Mouse (Mus musculus) kidney, adult 9 months (tissue): ENCODE data around the gene Wdr26.

Experiments
- DNase-seq: peaks from one replicate; pipeline ENCODE4 v3.0.0; 2022

Wdr26 gene

GRCm38 (mm10) chr1:181211920-181212633 is at the start of gene Wdr26:
Gene Wdr26, minus strand, starts transcription at chr1:181212001.
- DNase-seq, result peak; percentile 81

DNA sequence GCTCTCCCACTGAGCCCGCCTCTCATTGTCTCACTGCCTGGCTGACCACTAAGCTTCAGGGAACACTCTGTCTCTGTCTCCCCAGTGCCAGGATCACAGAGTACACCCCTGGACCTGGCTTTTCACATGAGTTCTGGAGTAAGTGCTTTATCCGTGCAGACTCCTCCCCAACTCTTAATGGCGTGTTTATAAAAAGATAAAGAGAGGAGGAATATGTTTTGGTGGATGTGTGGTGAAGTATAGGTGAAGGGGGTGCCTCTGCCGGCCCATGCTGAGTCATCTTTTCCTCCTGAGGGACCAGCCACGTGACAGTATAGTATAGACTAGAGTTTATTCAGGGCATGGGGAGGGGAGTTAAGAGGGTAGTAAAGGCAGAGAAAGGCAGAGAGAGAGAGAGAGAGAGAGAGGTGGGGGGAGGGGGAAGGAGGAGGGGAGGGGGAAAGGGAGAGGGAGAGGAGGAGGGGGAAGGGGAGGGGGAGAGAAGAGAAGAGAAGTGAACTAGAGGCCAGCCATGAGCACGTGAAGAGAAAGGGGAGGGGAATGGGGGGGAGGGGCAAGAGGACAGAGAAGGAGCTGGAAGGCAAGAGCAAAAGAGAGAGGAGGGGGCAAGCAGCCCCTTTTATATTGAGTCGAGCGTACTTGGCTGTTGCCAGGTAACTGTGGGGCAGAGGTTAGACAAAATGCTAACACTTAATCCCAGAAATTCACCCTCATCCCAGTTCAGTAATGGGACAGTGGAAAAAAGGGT is 49.3 kb upstream of the Wdr26 start:
- DNase-seq, result peak; percentile 30

- no peak for DNase-seq
Measured at GRCm38 (mm10) chr1:181260422-181260821, 48.6 kb upstream of the Wdr26 start.

- DNase-seq, result no peak
Measured at GRCm38 (mm10) chr1:181259626-181260410, 48.0 kb upstream of the Wdr26 start.

DNA sequence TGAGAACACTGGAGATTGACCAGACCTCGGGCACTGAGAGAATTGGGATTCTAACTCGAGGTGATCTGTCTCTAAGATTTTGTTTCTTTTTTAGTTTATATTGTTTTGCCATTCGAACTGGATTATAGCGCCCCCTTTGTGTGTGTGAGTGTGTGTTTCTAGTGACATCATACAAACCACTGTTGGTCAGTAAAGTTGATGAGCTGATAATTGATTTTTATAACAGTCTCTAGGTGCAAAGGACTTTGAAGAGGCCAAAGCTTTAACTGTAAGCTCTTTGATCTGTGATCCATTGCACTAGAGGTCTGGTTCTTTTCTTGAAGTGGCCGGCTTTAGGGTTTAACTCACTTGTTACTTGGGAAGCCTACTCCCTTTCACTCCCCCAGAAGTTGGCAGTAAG is 47.3 kb upstream of the Wdr26 start:
- DNase-seq, result peak; percentile 19

DNA sequence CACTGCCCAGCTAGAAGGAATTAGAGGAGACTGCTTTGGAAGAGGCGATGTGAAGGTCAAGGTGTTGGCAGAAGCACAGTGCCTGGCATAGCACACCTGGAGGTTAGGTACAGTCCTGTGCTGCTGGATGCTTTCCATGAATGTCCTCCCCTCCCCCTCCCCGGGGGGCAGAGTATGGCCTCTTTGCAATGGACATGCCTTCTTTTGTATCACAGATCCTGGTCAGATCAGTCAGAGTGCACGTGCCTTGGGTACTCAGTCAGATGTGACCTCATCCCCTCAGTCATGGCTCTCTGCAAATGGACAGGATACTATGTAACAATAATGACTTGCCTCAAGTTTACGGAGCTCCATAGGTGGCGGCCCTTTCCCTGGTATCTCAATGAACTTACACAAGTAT is 46.8 kb upstream of the Wdr26 start:
- DNase-seq, result peak; percentile 40

DNA sequence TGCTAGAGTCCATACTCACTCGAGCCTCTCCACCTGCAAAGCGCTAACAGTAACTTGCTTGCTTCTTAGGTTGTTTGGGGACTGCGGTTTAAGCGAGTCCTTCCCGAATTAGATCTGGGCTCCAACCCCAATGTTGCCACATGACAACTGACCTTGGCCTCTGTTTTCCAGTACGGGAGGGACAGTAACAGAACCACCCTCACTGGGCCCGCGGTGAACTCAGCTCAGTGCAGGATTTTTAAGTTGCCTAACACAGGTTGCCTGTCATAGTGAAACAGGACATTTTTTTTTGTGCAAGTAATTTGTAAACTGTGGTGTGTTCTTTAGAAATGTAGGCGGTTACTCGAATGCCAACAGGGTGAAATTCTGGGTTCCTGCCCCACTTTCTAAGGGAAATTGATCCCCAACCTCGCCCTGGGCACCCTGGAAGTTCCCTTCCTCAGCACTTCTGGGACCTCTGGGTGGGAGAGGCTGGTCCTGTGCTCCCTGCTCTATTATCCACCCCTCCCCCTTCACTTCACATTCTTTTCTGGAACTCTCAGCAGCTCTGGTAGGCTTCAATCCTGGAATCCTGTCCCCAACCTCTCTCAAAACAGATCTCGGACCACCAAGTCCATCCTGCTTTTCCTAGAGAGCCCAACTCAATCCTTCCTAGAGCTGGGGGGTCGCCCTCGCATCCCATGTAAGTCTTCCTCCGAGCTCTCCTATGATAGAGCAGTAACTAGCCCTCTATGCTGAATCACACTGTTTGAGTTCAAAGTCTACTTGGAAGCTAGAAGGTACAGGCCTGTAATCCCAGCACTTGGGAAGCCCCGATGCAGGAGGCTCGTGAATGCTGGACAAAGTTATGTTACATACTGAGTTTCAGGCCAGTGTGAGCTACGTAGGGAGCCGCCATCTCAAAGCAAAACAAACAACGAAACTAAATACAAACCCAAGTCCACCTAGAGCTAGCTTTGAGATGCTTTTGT is 46.1 kb upstream of the Wdr26 start:
- peak; percentile 76 for DNase-seq

DNA sequence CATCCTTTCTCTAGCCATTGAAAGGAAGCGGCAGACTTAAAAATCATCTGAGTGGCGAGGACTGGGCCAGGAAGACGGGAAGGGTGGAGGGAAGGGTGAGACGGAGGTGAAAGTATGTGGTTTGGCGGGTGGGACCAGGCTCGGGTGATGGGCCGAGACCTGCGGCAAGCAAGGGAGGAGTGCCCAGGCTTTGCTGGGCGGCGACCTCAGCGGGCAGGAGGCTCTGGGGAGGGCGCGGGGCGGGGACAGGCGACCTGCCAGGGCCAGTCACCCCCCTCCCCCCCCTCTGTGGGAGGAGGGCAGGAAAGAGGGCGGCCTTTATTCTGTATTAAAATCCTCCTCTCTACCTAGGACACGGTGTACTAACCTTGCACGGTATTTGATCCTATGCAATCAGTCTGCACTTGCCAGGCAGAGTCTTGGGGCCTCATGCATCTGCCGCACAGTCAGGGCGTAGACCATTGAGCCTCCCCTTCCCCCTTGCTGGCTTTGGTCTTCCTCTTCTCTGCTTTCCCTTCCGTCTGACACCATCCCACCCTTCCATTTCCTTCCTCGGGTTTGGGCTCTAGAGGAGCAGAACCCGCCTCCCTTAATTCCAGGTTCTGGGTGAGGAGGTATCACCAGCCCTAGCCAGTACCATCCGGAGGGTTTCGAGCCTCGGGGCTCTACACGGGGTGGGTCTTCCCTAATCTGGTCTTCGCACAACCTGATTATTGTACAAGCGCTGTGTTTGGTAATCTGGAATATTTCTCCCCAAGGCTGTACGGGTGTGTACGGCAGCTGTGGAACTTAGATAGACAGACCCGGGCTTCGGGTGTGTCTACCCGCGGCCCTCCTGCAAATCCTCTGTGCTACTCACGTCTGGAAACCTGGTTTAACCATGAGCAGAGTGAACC is 45.1 kb upstream of the Wdr26 start:
- DNase-seq, result peak; percentile 90

DNA sequence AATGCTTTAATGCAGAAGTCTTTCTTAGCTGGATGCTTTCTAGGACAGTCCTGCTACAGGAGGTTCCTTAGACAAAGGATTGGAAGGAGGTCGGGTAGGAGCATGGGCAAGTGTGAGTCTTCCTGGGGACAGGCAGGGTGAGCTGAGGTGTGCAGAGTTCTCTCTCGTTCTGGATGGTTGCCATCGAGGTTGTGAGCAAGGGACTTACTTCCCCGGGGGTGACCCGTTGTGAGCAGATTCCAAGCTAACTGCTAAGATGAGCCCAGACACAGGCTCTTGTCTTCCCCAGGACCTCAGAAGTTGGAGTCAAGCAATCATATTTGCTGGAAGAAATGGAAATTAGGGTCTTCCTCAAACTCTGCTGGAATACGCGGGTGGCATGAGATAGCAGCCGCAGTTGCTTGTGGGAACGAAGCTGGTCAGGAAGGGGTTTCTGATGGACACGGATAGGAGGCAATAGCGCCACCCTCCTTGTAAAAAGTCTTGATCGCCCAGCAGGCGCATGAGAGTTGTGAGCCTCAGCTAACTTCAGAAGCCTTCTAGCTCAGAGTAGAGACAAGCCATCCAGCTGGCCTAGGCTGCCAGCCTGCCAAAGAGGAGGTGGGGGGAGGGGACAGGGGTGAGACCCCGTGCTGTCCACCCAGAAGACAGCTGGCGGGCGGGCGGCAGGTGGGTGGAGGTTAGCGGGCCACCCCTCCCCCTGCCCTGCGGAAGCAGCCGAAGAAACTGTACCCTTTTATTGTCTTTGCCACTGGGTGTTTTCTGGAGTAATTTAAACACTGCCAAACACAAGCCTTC is 44.3 kb upstream of the Wdr26 start:
- peak; percentile 74 for DNase-seq

DNA sequence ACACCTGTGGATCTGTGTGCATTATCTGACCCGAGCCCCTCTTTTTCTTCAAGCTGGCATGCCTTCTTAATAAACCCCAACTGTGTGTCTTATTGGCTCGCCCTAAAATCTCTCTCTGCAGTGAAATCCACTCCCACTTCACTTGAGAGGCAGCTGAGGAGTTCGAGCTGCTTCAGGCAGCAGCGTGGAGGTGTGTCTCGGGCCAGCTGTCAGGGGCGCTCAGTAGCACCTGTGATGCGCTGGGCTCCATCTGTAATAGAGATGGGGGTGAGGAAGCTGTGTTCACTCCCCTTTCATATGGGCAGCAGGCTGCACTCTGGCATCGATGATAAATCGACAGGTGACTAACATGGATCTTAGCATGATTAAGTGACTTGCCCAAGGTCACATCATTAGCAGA is 43.6 kb upstream of the Wdr26 start:
- DNase-seq, result no peak

- DNase-seq, result no peak
Measured at GRCm38 (mm10) chr1:181251624-181252023, 39.8 kb upstream of the Wdr26 start.

- DNase-seq, result no peak
Measured at GRCm38 (mm10) chr1:181250961-181251360, 39.2 kb upstream of the Wdr26 start.

GRCm38 (mm10) chr1:181249537-181249936 is 37.7 kb upstream of the Wdr26 start:
- no peak for DNase-seq

DNA sequence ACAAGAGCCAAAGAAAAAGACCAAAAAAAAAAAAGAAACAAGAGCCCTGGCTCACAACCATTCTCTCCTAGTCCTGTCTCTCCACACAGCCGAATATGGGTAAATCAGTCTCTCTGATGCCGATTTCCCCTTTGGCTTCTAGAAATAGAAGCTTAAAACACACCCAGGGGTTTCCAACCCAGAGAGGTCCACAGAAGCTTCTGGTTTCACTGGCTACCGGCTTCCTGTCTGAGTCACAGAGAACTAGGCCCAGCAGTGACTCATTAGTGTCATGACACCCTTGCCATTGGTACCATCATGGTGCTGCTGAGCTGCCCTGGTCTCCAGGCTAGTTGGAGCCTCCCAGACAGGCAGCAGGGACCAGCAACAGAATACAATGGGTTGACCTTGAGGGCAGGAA is 35.4 kb upstream of the Wdr26 start:
- DNase-seq, result peak; percentile 27

DNA sequence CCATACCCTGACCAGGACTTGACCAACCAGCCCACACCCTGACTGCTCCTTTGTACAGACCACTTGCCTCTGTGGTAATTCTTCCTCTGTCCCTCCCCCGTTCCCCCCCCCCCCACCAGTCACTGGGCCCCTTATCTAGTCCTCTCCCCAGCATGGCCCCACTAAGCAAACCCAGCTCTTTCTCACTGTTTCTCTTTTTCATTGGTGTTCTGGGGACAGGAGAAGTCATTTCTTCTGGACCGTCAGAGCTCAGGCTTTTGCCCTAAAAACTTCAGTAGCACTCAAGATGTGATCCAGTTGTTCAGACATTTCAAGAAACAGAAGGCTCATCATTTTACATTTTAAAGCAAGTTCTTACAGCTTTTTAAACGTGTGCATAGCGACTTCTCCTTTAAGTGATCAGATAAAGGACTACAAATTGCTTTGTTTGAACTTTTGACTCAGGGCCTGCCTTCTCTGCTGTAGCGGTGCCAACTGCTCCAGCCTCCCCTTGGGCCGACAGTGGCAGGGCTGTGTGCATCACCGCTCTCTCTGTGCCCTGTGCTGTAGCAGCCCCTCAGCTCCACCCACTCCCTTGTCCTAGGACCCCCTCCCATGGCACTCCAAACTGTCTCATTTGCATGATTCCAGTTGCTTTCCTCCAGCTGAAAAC is 34.8 kb upstream of the Wdr26 start:
- no peak for DNase-seq

DNA sequence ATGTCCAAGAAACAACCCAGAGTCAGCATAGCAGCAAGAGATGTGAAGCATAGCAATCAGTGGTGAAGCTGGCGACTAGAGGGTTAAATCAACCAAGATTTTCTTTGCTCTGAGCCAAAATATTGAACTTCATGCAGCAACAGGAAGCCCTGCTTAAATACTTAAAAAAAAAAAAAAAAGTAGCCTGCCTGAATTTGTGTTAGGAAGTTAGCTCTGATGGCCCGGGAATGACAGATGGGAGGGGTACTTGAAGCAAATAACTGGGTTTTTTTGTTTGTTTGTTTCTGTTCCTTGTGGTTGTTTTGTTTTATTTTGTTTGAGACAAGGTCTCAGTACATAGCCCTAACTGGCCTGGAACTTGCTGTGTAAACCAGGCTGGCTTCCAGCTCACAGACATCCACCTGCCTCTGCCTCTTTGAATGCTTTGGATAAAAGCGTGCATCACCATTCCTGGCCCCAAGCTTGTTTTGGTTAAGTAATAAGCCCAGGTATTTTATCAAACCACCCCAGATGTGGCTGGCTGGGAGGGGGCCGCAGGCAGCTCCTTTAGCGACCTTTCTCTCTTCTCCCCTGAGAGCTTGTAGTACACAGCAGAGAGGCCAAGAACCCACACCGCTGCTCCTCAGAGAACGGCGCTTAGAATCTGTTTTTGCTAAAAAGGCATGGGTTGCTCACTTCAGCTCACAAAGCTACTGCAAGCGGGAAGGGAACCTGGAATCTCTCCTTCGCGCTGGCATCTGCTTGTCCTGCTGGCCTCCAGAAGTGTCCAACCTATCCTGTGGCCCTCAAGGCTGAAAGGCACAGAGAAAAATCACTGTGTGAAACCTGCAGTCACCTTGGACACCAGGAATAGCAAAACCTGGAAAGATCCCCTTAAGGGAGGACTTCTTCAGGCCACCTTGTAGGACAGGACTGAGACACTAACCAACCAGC is 34.0 kb upstream of the Wdr26 start:
- DNase-seq, result no peak

DNA sequence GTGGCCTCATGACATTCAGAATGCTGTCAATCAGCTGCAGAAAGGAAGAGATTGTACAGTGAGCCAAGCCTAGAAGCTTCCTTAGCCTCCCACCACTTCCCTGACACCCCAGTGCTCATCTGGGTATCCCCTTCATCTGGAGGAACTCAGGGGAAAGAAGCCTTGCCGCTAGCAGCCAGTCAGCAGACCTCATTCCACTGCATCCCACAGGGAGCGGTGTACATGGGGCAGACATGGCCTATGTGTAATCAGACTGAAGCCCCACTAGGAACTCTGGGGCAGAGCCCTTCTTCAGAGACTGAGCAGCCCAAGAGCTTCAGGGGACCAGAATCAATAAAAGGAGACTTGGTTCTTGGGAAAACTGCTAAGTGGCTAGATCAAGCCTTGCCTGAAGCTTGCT is 33.3 kb upstream of the Wdr26 start:
- DNase-seq, result no peak

- DNase-seq, result no peak
Measured at GRCm38 (mm10) chr1:181241185-181241584, 29.4 kb upstream of the Wdr26 start.

DNA sequence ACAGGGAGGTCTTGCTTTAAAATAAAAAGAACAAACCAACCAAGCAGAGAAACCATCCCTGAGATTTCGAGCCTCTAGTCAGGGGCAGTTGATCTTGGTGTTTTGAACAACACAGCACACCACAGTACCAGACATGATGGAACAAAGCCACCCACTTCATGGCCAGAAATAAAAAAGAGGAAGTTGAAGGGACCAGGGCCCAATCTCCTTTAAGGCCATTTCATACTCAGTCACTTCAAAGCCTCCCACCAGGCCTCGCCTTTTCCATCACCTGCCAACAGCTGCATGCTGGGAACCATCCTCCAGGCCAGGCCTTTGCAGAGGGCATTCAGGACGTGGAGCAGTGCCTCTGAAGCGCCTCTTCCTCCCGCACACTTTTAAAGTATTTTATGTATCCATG is 25.5 kb upstream of the Wdr26 start:
- no peak for DNase-seq
